Mouse (Mus musculus) intestine, postnatal 0 days (tissue): ENCODE measurements around the gene Shpk. TPM values are rescaled to one million over a fixed set of nuclear protein-coding genes. Genes with fewer than 3 reads are reported as not detected.
A peak's percentile ranks its signal among the peaks of the same experiment; 100 is the strongest.

Experiments
- ATAC-seq: fragments of 200-750 bp; cut with Nextera tagmentation; 2 replicates; pipeline ENCODE4 v1.8.0; 2017; ENCODE audit warnings: mild to moderate bottlenecking, moderate TSS enrichment, moderate library complexity
- H3K27ac ChIP-seq: fragments of 300-500 bp; sonication (generic); 2 replicates; pipeline ENCODE4 v1.5.1; 2014; ENCODE audit warnings: mild to moderate bottlenecking, low read depth, low read length, moderate library complexity
- H3K27me3 ChIP-seq: fragments of 300-500 bp; sonication (generic); replicated peaks from 2 replicates; pipeline ENCODE4 v1.6.1; 2014; ENCODE audit warnings: low read length, mixed read lengths; ENCODE audit not compliant: control insufficient read depth, insufficient read depth
- H3K36me3 ChIP-seq: fragments of 300-500 bp; sonication (generic); 2 replicates; pipeline ENCODE4 v1.6.1; 2014; ENCODE audit warnings: mild to moderate bottlenecking, moderate library complexity; ENCODE audit not compliant: control insufficient read depth, insufficient read depth
- H3K4me1 ChIP-seq: fragments of 300-500 bp; sonication (generic); replicated peaks from 2 replicates; pipeline ENCODE4 v1.6.1; 2014; ENCODE audit warnings: antibody characterized with exemption, low read length, mixed read lengths; ENCODE audit not compliant: control insufficient read depth, insufficient read depth
- H3K4me2 ChIP-seq: fragments of 300-500 bp; sonication (generic); replicated peaks from 2 replicates; pipeline ENCODE4 v1.6.1; 2014; ENCODE audit warnings: low read depth, mild to moderate bottlenecking, moderate library complexity
- H3K4me3 ChIP-seq: fragments of 300-500 bp; sonication (generic); 2 replicates; pipeline ENCODE4 v1.5.1; 2014; ENCODE audit warnings: low read depth, low read length
- H3K9ac ChIP-seq: fragments of 300-500 bp; sonication (generic); 2 replicates; pipeline ENCODE4 v1.6.1; 2014; ENCODE audit warnings: mild to moderate bottlenecking, low read depth, low read length
- H3K9me3 ChIP-seq: fragments of 300-500 bp; sonication (generic); 2 replicates; pipeline ENCODE4 v1.6.1; 2016; ENCODE audit warnings: mixed run types; ENCODE audit not compliant: control insufficient read depth
- CTCF ChIP-seq: sonication (generic); IDR thresholded peaks from 2 replicates; pipeline ENCODE4 v1.5.1; 2016; ENCODE audit warnings: low read depth, mild to moderate bottlenecking, control low read depth, antibody characterized with exemption, moderate library complexity
- WGBS: fragments of 180-500 bp; shearing (Covaris S2); extraction: QIAGEN DNeasy Blood & Tissue Kit; methylation state at CpG from one replicate; pipeline ENCODE4 v1.1.7; 2014; 5-methylcytosine and 5-hydroxymethylcytosine counted together
- polyA plus RNA-seq: library from polyadenylated mRNA; unstranded; fragments of >200 nt; fragmentation: Nextera tagmentation; extraction: Ambion mirVana; gene quantifications from 2 replicates; pipeline ENCODE4 v1.2.1, GENCODE M21; 2015

The Shpk gene
- 21.3 and 26.3 TPM in 2 replicates for polyA plus RNA-seq

DNA sequence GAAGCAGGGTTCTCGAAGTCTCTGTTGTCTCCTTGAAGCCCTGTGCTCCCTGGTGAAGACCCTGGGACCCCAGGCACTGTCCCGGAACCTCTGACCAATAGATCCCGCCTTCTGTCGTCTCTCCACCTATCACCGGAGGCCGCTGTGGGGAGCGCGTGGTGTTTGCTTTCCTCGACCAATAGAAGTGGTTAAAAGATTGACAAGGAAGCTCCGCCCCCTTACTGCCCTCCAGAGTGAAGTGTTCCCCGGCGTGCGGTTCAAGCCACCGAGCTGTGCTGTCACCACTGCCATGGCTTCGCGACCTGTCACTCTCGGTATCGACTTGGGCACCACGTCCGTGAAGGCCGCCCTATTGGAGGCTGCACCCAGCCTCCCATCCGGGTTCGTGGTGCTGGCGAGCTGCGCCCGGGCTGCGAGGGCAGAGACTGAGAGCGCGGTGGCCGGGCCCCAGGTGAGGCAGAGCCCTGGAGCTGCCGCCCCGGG lies at the start of gene Shpk:
Shpk (plus strand) TSS at position 231 of the 483 bp plus-strand sequence.
- ATAC-seq: peak; percentile 96
- peaks cover 5% of the 10 kb centered on the region; the same call in 1 of the 2 replicates for H3K4me1 ChIP-seq
- peaks cover 7% of the 10 kb centered on the region; the same call in 1 of the 2 replicates for H3K36me3 ChIP-seq
- H3K27me3 ChIP-seq: no peaks in the 10 kb centered on the region
- peak within 1 kb of the TSS; percentile 99 for H3K4me2 ChIP-seq
- TF ChIP-seq CTCF: no peak
- peak within 1 kb of the TSS; percentile 92 for H3K27ac ChIP-seq
- peak within 1 kb of the TSS; percentile 78 for H3K9ac ChIP-seq
- no peaks in the 10 kb centered on the region for H3K9me3 ChIP-seq
- 0% methylated on average over 30 of the region's 32 CpGs for WGBS
- H3K4me3 ChIP-seq: peak within 1 kb of the TSS; percentile 74

DNA sequence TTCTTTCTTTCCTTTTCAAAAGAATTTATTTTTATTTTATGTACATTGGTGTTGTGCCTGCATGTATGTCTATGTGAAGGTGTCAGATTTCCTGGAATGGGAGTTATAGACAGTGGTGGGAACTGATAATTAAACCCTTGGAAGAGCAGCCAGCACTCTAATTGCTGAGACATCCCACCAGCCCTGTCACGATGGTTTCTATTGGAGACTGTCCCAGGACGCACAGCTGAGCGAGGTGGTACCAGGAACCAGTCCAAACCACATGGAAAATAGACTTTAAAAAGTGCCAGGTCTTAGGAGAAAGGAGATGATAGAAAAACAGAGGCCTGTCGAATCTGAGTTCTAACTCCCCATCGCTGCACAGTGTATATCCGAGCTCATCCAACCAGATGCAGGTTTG lies 44.2 kb upstream of the Shpk start:
- H3K27me3 ChIP-seq: peaks cover 8% of the 10 kb centered on the region; the same call in 1 of the 2 replicates
- no peaks in the 10 kb centered on the region for H3K9me3 ChIP-seq
- no peak overlapping the region for H3K4me3 ChIP-seq
- H3K36me3 ChIP-seq: no peaks in the 10 kb centered on the region
- no peak for ATAC-seq
- no peak overlapping the region for H3K9ac ChIP-seq
- H3K27ac ChIP-seq: no peak overlapping the region
- no peaks in the 10 kb centered on the region for H3K4me1 ChIP-seq
- H3K4me2 ChIP-seq: no peak overlapping the region
- WGBS: 74% methylated on average over 6 of the region's 6 CpGs
- TF ChIP-seq CTCF: no peak

DNA sequence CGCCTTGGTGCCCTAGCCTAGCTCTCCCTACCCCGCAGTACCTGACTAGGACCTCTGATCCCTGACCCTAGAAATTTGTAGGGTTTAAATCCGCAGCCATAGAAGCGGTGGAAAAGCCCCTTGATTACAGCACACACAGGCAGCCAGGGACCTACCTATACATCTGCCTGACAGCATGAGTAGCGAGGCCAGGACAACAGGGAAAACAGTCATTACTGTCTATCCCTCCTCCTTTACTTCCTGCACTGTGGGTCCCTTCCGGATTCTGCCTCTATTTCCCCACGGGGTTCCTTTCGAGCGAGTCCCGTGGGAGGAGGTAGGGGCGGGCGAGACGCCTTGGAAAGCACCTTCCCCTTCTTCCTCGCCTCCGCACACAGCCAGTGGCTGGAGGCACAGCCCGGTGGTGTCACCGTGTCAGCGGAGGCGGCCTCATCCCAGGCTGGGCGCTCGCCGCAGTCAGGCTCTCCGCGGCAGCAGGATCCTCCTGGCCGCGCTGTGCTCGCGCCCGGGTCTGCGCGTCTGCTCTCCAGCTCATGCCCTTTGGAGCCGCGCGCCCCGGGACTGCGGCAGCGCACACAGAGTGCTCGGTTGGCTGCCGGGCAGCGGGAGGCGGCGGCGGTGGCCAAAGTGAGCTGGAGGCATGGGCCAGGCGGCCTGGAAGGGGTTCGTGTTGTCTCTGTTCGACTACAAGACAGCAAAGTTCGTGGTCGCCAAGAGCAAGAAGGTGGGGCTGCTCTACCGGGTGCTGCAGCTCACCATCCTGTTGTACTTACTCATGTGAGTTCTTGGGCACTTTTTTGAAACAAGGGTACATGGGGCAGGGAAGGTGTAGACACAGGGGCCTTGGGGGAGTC lies 39.1 kb upstream of the Shpk start, which contains the start of gene P2rx5:
P2rx5 (plus strand) TSS at position 465 of the 854 bp plus-strand sequence.
- H3K9me3 ChIP-seq: no peaks in the 10 kb centered on the region
- H3K9ac ChIP-seq: peak within 1 kb of the TSS; percentile 27
- H3K27me3 ChIP-seq: peaks cover 8% of the 10 kb centered on the region; the same call in 1 of the 2 replicates
- ATAC-seq: peak; percentile 49; the same call in 1 of the 2 replicates
- TF ChIP-seq CTCF: 0 out of 2 replicates have a peak, but pooled peaks have one; percentile 1
- H3K4me2 ChIP-seq: peak within 1 kb of the TSS; percentile 74
- H3K4me3 ChIP-seq: peak within 1 kb of the TSS; percentile 40
- H3K27ac ChIP-seq: no peak within 1 kb of the TSS
- H3K36me3 ChIP-seq: no peaks in the 10 kb centered on the region
- H3K4me1 ChIP-seq: no peaks in the 10 kb centered on the region
- WGBS: 3% methylated on average over 47 of the region's 49 CpGs

DNA sequence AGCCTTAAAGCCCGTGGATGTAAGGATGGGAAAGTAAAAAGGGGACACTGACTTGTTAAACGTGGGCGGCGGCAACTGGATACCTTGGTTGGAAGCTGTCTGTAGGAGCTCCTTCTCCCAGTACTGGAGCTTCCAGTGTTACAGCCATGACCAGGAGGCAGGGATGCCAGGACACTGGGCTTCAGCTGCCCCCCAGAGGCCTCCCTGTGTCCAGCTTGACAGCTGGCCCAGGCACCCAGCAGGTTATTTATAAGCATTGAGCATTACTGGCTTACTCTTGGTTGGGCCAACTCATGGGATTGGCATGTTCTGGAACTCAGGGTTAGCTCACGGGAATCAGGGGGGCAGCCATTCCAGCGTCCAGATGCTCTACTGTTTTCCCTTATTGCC lies 38.5 kb upstream of the Shpk start:
- ATAC-seq: no peak
- Histone ChIP-seq H3K36me3 (no peaks in the 10 kb centered on the region), H3K4me2 (peak overlapping the region; percentile 74), H3K9ac (peak overlapping the region; percentile 27; the same call in 1 of the 2 replicates), H3K27me3 (peaks cover 8% of the 10 kb centered on the region; the same call in 1 of the 2 replicates), H3K4me1 (no peaks in the 10 kb centered on the region), H3K9me3 (no peaks in the 10 kb centered on the region), H3K27ac (no peak overlapping the region), H3K4me3 (peak overlapping the region; percentile 40)
- TF ChIP-seq CTCF: no peak
- 35% methylated on average over 6 of the region's 6 CpGs for whole genome bisulfite sequencing

DNA sequence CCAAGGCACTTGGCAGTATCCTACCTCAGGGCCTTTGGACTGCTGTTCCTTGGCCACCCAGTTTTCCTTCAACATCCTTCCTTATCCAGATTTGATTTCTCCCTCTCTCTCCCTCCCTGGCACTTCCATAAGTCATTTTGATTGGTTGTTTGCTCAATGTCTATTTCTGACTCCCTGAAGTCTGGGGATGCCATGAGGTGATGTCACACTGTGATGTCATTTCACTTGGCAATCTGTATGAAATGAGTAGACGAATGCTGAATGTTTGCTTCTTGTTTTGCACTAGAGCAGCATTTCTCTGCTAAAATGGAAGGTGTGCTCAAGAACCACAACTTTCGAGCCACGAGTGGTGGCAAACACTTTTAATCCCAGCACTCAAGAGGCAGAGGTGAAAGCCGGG lies 37.6 kb upstream of the Shpk start:
- Histone ChIP-seq H3K4me1 (no peaks in the 10 kb centered on the region), H3K36me3 (no peaks in the 10 kb centered on the region), H3K4me3 (no peak overlapping the region), H3K9me3 (no peaks in the 10 kb centered on the region), H3K4me2 (no peak overlapping the region), H3K9ac (no peak overlapping the region), H3K27ac (no peak overlapping the region), H3K27me3 (peaks cover 8% of the 10 kb centered on the region; the same call in 1 of the 2 replicates)
- no peak for TF ChIP-seq CTCF
- ATAC-seq: no peak
- WGBS: 88% methylated on average over 4 of the region's 4 CpGs

DNA sequence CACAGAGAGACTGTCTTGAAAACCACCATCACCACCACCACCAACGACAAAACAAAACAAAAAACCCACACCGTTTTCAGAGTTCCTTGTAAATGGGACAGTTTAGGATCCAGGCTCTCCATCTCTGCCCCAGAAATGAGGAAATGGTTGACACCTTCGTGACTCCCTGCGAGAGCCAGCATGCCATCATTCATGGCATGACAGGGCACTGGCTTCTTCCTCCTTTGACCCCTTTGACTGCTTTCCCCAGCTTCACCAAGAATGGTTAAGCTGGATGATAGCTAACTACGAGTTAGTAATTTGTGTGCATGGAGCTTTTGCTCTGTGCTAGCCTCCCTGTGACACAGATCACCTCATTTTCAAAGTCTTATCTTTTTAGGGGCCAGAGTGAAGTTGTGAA lies 37.0 kb upstream of the Shpk start:
- no peak overlapping the region for H3K27ac ChIP-seq
- WGBS: 64% methylated on average over 5 of the region's 5 CpGs
- no peak for ATAC-seq
- H3K9me3 ChIP-seq: no peaks in the 10 kb centered on the region
- H3K36me3 ChIP-seq: no peaks in the 10 kb centered on the region
- no peak overlapping the region for H3K4me2 ChIP-seq
- no peak for TF ChIP-seq CTCF
- peaks cover 8% of the 10 kb centered on the region; the same call in 1 of the 2 replicates for H3K27me3 ChIP-seq
- no peak overlapping the region for H3K9ac ChIP-seq
- no peak overlapping the region for H3K4me3 ChIP-seq
- H3K4me1 ChIP-seq: no peaks in the 10 kb centered on the region
